Mouse (Mus musculus): ENCODE measurements around the gene Tcf15.

Tcf15 gene

DNA sequence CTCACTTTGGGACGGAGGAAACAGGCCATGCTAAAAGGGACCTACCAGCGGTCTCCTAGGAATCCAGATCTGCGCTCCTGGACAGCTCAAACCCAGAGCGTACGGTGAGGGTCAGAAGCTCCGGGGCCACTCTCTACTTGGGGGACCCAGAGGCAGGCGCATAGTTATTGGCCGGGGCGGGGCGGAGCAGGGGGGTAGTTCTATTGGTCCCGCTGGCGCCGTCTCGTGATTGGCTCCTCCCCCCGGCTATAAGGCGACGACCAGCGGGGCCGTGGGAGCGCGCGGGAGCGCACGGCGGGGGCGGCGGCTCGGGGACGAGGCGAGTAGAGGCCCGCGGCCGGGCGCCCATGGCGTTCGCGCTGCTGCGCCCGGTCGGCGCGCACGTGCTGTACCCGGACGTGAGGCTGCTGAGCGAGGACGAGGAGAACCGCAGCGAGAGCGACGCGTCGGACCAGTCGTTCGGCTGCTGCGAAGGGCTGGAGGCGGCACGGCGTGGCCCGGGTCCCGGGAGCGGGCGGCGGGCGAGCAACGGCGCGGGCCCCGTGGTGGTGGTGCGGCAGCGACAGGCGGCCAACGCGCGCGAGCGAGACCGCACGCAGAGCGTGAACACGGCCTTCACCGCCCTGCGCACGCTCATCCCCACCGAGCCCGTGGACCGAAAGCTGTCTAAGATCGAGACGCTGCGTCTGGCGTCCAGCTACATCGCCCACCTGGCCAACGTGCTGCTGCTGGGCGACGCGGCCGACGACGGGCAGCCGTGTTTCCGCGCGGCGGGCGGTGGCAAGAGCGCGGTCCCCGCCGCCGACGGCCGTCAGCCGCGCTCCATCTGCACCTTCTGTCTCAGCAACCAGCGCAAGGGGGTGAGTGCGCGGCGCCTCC, at the start of gene Tcf15:
TSS of gene Tcf15 (plus strand) at position 283 of the 879 bp plus-strand sequence.
- DNase-seq (ENCODE audit: low read depth), result peak; percentile 61

DNA sequence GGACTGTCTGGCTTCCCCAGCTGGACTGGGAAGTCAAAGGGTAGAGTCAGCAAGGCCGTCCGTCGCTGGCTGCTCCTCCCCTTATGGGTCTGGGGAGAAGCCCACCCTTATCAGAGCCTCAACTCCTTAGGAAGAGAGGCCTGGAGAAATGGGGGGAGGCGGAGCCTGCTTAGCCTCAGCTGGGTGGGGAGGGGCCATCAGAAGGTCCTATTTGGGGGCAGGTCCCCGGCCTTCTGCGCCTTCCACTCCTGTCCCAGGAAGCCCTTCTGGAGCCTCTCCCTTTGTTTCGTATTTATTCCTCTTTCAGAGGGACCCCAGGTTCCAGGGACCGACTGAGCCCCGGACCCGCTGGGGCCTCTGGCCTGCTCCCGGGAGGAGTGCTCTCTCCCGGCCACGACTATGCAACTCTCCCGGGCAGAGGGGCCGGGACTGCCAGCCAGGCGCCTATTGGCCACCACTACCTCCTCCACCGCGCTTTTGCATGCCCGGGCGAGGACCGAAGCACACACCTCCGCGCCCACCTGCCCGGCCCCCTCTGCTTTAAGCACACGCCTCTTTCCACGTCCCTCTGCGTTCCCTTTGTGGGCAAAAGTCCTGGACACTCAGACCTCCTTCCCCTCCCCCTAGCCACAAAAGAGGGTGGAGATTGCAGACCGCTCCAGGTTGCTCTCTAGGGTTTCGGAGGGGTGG, 48.4 kb upstream of the Tcf15 start:
- no peak for DNase-seq (ENCODE audit: low read depth)

DNA sequence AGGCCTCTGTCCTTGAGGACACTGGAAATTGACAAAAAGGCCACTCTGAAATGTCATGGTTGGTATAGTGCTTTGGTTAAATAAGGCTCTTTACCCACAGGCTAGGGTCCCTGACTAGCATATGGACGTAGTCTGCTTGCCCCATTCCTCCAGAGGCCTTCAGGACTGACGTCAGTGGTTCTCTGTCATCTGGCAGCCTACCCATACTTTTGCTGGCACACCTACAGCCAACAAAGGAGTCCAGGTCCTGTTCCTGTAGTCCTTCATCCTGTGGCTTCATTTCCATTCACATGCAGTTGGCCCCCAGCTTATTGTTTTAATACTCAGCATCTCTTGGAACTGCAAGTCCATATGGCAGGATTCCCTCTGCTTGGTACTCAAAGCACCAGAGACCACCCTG, 46.4 kb upstream of the Tcf15 start:
- DNase-seq (ENCODE audit: low read depth), result no peak

DNA sequence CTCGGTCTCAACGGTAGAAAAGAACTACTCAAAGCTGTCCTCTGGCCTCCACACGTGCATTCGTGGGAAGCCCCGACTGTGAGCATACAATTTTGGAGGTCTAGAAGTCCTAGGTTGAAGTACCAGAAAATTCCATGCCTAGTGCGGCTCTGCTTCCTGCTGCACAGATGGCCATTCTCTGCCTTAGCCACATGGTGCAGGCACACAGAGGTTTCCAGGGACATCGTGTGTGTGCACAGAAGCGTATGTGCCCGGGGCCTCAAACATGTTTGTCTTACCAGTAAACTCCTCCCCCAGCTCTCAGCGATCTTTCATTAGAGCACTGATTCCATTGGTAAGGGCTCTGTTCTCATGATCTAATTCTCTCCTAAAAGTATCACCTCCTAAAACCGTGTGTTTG, 45.4 kb upstream of the Tcf15 start:
- no peak for DNase-seq (ENCODE audit: low read depth)

DNA sequence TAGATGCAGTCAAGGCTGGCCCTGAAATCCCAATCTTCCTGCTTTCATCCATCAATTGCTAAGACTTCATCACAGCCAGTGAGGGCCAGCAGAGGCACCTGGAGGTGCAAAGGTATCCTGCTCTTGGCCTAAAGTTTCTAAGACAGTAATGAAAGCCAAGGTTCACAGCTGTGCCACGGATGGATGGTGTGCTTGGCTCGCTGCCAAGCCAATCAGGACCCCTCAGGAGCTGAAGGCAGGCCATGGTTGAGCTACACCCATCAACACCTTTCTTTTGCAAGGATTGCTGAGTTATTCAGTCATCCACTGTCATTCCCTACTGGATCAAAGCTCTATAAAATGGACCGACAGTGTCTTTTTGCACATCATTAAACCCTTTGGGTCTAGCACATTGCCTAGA, 43.8 kb upstream of the Tcf15 start:
- no peak for DNase-seq (ENCODE audit: low read depth)

DNA sequence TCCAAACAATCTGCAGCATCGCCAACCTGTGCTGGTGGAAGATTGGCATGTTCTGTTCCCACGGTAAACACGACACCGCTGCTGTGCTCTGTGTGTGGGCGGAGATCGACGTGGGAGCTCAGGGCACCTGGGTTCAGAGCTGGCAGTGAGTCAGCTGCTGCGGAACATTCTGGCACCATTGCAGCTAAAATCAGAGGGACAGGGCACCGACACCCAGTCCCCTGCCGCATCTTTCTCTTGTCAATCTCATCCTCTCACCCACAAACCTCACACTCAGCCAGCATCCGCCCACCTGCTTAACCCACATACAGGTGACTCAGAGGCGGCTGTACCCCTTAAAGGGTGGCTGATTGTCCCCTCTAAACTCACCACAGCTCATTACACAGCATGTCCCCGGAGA, 41.6 kb upstream of the Tcf15 start:
- no peak for DNase-seq (ENCODE audit: low read depth)

DNA sequence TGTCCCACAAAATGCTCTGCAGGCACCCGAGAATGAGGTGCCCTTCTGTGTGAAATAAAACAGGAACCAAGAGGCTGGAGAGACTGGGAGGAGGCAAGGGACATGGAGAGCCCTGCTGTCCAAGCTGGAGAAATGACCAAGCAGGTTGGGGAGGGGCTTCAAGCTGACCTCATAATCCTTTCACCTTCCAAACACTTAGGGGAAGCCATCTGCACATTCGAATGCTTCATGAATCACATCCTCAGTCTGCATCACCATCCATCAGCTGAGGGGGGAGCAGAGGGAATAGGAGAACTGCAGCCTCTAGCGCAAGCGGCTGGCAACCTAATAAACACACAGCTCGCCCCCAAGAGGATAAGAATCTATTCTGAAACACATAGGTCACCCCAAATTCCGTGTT, 41.0 kb upstream of the Tcf15 start:
- no peak for DNase-seq (ENCODE audit: low read depth)

DNA sequence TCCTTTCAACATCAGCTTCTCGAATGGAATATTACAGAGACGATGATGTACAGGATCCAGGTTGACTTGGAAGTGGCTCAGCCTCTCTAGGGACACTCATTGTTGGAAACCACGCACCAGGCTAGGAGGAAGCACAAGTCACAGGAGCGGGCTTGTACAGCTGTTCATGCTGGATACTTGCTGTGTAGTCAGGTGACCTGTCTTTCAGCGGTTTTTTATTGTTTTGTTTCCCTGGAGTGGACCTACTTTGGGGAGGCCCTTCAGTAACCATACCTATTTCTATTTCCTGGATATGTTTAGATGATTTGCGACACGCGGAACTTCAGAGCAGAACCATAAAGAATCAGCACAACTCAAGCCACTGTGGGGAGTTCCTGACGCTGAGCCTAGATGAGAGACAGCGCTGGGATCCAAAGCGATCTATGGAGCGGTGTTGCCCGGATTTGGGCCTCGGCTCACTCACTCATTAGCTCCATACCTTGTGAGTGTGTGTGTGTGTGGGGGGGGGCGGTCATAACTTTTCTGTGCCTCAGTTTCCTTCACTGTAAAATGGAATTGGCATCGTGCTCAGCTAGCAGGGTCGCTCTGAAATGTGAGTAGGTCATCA, 38.5 kb upstream of the Tcf15 start:
- DNase-seq (ENCODE audit: low read depth), result no peak

DNA sequence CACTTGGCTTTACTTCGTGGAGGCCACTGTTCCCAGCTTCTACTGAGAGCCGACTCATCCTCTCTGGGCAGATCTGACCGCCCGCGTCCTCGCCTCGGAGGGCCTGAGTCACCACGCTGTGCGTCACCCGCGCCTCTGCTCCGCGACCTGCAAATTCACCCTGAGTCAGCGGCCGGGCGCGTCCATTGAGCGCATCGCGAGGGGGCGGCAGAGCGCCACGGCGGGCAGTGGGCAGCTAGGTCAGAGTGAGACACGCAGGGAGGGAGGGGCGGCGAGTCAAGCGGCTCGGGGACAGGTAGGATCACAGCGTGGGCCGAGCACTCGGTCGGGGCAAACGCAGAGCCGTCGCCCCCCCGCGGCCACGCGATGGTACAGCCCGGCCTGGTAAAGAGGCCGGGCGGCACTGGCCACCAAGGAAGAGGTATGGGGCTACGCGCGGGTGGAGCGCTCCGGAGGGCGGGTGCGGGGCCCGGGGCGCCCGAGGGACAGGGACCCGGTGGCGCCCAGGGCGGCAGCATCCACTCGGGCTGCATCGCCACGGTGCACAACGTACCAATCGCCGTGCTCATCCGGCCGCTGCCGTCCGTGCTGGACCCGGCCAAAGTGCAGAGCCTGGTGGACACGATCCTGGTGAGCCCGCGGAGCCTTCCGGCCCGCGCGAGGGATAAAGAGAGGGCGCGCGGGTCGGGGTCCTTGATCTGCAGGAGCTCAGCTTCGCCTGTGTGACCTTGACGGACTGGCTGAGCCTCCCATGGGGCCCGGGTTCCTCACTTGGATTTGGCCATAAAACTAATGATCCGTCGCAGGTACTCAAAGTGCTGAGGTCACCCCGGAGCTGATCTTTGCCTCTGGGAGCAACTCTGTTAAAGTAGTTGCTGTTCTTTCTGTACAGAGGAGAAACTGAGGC, 37.8 kb upstream of the Tcf15 start, which contains the start of gene Srxn1:
TSS of gene Srxn1 (plus strand) at position 199 of the 907 bp plus-strand sequence.
- peak; percentile 68 for DNase-seq (ENCODE audit: low read depth)

DNA sequence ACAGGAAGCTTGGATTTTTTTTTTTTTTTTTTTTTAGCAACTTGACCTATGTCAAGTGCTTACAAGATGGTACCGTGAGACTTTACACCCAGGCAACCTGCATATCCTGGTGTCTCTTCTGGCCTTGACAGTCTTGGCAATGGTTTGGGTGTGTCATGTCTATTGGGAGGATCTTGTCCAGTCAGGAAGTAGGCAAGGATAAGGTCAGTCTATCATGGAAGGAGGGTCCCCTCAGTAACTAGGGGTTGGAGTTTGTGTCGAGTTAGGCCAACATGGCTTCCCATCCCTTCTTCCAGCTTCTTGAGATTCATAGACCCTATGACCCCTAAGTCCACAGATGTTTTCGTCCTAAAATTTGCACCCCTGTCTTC, 37.2 kb upstream of the Tcf15 start:
- no peak for DNase-seq (ENCODE audit: low read depth)

DNA sequence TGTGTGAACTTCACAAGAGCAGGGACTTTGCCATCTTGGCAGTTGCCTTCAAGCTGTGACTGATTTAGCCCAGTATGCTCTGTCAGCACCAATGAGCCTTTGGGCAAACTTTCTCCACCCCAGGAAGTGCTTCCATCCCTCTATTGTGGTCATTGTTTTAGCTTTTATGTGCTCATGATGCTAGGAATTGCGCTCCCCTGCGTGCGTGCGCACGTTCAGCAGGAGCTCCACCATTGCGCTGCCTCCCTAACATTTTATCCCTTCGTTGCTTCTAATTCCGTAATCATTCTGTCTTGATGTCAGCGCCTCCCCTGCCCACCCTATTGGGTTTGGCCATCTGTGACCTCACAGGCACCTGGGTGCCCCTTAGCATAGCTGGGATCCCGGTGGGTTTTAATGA, 36.8 kb upstream of the Tcf15 start:
- no peak for DNase-seq (ENCODE audit: low read depth)

DNA sequence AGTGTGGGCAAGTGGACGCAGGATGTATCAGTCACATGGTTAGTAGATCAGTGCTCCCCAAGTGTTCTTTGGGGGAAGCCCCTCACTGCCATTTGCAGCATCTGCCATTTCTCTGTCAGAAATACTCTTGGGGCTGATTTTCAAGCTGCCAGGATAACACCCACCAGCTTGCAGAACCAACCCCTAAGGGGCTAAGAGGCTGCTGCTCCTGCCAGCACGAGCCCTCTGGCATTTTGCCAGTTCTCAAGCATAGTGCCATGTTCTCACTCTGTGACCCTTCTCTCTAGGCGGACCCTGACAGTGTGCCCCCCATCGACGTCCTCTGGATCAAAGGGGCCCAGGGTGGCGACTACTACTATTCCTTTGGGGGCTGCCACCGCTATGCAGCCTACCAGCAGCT, 34.7 kb upstream of the Tcf15 start:
- no peak for DNase-seq (ENCODE audit: low read depth)

DNA sequence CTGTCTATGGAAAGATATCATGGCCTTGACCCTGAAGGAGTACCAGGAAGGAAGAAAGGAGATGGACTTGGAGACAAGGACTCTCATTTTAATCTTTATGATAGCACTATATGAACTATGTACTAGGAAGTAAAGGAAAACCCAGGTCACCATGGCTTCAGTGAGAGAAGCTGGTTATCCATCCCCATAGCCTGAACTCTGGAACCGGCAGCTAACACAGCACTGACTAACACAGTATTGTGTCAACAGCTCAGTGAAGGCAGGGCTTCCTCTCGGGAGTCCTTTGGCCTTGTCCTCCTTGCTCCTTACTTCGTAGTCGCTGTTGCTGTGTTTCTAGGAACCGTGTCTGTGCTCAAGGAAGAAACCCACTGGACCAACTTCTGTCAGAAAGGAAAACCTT, 34.0 kb upstream of the Tcf15 start:
- no peak for DNase-seq (ENCODE audit: low read depth)

DNA sequence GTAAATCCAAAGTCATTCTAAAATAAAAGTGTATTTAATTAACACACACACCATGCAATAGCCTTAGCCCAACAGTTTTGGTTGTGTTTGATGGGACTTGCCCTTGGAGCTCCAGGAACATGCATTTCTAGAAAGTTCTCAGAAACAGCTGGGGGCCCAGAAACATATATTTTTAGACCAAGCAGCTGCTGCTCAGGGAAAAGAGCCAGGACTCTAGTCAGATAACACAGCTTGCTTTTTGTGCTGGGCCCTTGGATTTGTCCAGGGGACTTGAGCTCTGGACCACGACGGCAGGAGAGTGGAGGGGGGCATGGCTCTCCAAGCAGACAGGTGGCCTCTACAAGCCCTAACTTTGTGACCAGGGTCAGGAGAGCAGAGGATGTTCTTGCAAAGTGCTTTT, 32.0 kb upstream of the Tcf15 start:
- DNase-seq (ENCODE audit: low read depth), result no peak

DNA sequence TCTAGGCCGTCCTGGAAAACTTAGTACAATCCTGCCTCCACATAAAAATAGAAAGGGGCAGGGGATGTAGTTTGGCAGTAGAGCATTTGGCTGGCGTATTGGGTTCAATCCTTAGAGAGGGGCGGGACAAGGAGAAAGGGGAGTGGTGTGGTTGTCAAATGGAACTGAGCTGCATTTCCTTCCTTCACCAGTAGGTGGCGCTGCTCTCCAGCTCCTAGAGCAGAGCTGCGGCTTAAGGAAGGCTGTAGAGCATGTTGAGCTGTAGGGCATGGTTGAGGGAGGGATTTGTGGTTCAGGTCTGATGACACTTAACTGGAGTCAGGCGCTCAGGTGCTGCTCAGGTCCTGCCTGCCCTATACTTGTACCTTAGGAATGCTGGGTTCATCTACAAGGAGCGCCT, 31.4 kb upstream of the Tcf15 start:
- DNase-seq (ENCODE audit: low read depth), result peak; percentile 92

DNA sequence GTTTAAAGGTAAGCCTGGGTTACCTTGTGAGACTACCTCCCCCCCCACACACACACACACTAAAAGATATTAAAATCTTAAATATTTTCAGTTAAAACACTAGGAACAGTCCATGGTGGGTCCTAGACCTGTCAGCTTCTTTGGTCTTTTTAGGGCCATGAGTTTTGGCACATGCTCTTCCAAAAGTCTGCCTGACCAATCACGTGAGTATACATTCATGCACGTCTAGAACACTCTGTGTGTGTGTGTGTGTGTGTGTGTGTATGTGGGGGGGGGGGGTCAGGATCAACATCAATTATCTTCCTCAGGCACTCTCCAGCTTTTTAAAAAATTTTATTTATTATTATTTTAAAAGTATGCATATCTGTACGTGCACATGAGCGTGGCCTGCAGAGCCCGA, 30.9 kb upstream of the Tcf15 start:
- no peak for DNase-seq (ENCODE audit: low read depth)

DNA sequence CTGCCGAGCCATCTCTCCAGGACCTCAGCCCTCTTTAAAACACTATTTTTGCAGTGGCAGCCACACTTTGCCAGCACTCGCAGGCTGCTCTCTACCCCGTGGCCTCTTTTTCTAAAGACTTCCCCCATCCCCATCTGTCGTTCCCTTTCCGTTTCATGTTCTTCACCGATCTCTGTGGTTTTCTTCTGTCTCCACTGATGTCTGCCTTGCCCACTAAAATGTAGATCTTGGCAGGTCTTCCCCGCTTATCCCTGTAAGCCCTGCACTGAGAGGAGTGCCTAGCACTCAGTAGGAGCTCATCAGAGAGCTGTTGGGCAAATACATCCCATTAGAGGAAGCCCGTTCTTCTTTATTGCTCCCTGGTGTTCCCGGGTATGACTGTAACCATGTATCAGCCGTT, 30.4 kb upstream of the Tcf15 start:
- no peak for DNase-seq (ENCODE audit: low read depth)

DNA sequence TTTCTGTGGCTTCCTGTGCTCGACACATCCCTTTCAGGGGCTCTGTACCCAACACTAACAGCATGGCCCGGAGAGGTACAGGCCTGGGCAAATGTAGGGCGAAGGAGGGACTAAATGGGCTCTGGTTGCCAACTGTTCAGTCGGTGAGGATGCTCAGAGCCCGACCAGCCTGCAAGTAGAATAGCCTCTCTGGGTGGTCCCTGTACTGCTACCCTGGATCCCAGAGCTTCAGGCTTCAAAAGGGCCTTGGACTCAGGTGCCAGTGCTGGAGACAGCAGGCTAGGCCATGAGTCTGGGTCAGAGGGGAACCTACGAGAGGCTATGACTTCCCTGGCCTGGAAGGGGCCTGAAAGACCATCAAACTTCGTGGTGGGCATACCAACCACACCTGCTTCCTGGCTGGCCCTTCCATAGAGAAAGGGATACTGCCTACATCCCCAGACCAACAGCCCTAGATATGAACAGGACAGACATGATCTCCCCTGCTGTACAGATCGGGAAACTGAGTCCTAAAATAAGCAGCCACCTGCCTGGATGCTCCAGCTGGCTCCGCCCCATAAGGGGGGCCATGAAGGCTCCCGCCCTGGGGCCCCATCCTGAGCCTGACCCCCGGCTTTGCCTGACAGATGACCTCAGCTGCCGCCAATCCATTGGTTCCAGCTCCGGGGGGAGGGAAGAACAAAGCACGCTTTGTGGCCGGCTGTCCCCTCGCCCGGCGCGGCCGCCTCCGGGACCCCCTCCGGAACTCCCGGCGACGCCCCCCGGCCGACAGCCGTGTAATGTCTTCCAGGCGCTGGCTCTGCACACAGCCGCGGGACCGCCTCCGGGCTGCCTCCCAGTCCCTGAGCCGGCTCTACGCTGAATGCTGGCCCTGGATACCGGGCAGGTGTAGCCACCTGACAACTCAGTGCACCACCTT, 29.0 kb upstream of the Tcf15 start:
- DNase-seq (ENCODE audit: low read depth), result no peak

DNA sequence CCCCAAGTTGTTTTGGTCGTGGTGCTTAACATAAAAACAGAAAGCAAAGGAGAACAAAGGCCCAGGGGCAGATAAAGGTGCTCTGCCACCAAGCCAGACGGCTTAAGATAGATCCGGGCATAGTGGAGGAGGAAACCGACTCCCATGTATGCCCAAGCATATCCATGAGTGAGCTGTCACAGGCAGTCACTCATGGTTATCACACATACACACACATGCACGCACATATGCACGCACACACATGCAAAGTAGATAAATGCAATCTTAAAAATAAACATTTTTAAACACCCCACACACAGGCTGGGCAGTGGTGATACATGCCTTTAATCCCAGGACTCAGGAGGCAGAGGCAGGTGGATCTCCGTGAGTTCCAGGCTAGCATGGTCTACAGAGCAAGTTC, 25.7 kb upstream of the Tcf15 start:
- no peak for DNase-seq (ENCODE audit: low read depth)

DNA sequence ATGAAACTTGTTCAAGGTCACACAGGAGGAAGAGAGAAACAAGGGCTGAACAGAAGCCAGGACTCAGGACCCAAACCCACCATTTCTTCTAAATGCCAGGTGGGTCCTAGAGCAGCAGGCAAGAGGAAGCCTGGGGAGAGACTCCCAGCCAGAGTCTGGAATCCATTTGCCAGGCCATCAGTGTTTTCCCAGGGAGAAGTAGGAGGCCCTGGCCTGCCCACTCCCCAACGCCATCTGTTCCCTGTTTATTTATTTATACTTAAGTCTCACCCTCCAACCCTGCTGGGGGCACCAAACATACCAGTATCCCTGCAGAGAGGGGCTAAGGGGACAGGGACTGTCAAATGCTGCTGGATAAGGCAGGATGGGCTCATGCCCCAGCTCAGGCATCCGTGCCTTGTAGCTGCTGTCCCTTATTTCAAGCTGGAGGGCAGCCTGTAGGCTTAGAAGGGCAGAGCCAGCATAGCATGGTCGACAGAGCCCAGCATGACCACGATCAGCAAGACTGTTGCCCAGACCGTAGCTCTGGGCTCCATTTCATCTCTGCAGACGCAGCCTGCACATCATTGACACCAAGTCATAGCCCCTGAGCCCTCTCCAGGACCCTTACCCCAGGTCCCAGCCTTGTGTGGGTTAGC, 24.0 kb upstream of the Tcf15 start:
- DNase-seq (ENCODE audit: low read depth), result no peak

DNA sequence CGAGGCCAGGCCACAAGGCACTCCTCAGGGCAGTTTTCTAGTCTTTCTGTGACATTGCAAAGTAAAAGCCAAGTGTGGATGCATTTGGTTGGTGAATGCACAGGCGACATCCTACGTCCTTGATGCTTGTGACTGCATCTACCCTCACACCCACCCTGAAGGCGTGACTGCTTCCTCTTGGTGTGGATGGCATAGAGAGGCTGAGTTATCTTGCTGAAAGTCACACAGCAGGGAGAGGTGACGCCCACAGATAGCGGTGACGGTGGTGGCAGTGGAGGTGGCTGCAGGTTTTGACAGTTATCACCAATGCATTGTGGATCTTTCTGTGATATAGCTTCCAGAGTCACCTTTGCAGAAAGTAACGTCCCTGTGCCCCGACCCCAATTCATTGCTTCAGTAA, 20.5 kb upstream of the Tcf15 start:
- peak; percentile 77 for DNase-seq (ENCODE audit: low read depth)
